ENCODE assay signal across 24 mouse cellular contexts in genomic region chr4:67862218-67862617, GRCm38 (mm10).
"Had no signal": no experiment of that assay in that cellular context is flagged by ENCODE, and none has a peak within 500 bp of the region (broad histone marks: within the 10 kb centered on the region; RNA-seq: fewer than 3 reads in every experiment).

No protein-coding gene starts in this region.

- H3K4me2 ChIP-seq: heart, embryonic 12.5 days; hindbrain, embryonic 12.5 days; hindbrain, embryonic 15.5 days; intestine, embryonic 15.5 days; limb, embryonic 12.5 days; liver, embryonic 11.5 days had no signal

- H3K4me3 ChIP-seq: heart, adult 2 months; heart, embryonic 12.5 days; hindbrain, embryonic 10.5 days; hindbrain, embryonic 12.5 days; hindbrain, embryonic 15.5 days; intestine, embryonic 15.5 days; layer of hippocampus, adult 2 months; left cerebral cortex, adult 2 months; limb, embryonic 10.5 days; limb, embryonic 12.5 days had no signal

- H3K4me1 ChIP-seq: heart, embryonic 12.5 days; hindbrain, embryonic 10.5 days; hindbrain, embryonic 12.5 days; hindbrain, embryonic 15.5 days; intestine, embryonic 15.5 days; limb, embryonic 10.5 days; limb, embryonic 12.5 days had no signal

- H3K9me3 ChIP-seq: heart, embryonic 12.5 days; hindbrain, embryonic 10.5 days; hindbrain, embryonic 12.5 days; hindbrain, embryonic 15.5 days; intestine, embryonic 15.5 days; limb, embryonic 10.5 days; limb, embryonic 12.5 days had no signal

- H3K27me3 ChIP-seq: heart, embryonic 12.5 days; hindbrain, embryonic 12.5 days; hindbrain, embryonic 15.5 days; intestine, embryonic 15.5 days; limb, embryonic 12.5 days had no signal

- H3K36me3 ChIP-seq: heart, embryonic 12.5 days; hindbrain, embryonic 10.5 days; hindbrain, embryonic 12.5 days; hindbrain, embryonic 15.5 days; intestine, embryonic 15.5 days; limb, embryonic 10.5 days; limb, embryonic 12.5 days had no signal

- H3K9ac ChIP-seq: heart, embryonic 12.5 days; hindbrain, embryonic 12.5 days; hindbrain, embryonic 15.5 days; intestine, embryonic 15.5 days; limb, embryonic 12.5 days had no signal

- DNase-seq: gastrocnemius, postnatal 14 days; gastrocnemius, postnatal 36 days; heart, adult 11 months; heart, adult 2 months; heart, postnatal 10 days; heart, postnatal 4 days; kidney, adult 18-20 months; kidney, adult 8-10 months; kidney, postnatal 10 days; kidney, postnatal 25 days; kidney, postnatal 4 days; liver had no signal

- ATAC-seq: inflammation-experienced regulatory T-cells, adult 6 months; intestine, embryonic 15.5 days; intestine, postnatal 0 days had no signal

- H3K27ac ChIP-seq: heart, adult 2 months; hindbrain, embryonic 10.5 days; hindbrain, embryonic 12.5 days; hindbrain, embryonic 15.5 days; intestine, embryonic 15.5 days; layer of hippocampus, adult 2 months; left cerebral cortex, adult 2 months; limb, embryonic 10.5 days; limb, embryonic 12.5 days had no signal
